Mouse (Mus musculus): ENCODE measurements around the gene Gadd45gip1.

The Gadd45gip1 gene

DNA sequence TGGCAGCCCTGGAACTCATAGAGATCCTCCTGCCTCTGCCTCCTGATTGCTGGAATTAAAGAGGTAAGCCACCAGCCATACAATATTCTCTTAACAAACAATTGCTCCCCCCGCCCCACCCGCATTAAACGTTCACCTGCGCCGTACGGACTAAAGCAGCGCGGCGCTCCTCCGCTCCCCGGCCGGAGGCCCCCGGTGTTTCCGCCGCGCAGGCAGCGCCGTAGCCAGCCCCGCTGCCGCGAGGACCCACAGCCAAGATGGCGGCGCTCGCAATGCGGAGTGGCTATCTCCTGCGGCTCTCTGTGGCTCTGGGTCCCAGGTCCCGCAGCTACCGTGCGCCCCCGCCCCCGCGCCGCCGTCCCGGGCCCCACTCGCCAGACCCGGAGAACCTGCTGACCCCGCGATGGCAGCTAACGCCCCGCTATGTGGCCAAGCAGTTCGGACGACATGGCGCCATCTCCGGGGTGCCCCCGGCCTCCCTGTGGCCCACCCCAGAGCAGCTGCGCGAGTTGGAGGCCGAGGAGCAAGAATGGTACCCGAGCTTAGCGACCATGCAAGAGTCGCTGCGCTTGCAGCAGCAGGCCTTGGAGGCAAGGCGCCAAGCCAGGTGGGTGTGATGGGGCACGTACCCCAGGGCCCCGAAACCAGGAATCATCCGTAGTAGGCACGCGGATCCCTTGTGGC lies 854 bp downstream of the Gadd45gip1 start:
- peak; percentile 73 for DNase-seq (ENCODE audit: low read depth, low spot score)

DNA sequence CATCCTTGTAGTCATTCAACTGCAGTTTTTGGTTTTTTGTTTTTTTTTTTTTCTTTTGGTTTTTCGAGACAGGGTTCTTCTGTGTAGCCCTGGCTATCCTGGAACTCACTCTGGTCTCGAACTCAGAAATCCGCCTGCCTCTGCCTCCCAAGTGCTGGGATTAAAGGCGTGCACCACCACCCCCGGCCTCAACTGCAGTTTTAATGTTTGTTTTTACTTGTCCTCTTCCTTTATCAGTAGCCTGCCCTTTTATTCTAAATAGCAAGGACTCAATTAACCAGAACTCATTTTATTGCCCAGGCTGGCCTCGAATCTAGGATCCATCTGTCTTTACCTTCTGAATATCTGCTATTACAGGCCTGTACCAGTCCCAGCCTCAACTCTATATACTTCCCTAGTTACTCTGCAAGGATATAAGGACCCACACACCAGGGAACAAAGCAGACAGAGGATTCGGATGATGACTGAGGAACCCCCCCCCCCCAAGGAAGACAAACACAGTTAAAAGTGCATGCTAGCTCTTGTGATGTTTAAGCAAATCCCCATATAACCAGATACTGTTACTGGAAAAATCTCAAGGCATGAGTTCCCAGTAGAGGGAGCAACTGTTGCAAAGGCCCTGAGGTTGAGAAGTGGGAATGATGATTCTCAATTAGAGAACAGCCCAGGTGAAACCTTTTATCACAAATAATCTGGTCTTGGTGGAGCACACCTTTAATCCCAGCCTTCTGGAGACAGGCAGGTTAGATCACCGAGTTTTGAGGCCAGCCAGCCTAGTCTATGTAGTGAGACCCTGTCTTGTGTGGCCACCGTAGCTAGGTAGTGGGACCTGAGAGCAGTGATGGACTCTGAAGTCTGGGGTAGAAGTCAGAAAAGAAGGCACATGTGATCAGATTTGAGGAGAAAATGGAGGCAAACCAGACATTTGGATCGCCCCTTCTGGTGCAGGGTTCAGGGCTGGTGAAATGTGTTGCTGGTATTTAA lies 1.7 kb downstream of the Gadd45gip1 start:
- no peak for DNase-seq (ENCODE audit: low read depth, low spot score)

DNA sequence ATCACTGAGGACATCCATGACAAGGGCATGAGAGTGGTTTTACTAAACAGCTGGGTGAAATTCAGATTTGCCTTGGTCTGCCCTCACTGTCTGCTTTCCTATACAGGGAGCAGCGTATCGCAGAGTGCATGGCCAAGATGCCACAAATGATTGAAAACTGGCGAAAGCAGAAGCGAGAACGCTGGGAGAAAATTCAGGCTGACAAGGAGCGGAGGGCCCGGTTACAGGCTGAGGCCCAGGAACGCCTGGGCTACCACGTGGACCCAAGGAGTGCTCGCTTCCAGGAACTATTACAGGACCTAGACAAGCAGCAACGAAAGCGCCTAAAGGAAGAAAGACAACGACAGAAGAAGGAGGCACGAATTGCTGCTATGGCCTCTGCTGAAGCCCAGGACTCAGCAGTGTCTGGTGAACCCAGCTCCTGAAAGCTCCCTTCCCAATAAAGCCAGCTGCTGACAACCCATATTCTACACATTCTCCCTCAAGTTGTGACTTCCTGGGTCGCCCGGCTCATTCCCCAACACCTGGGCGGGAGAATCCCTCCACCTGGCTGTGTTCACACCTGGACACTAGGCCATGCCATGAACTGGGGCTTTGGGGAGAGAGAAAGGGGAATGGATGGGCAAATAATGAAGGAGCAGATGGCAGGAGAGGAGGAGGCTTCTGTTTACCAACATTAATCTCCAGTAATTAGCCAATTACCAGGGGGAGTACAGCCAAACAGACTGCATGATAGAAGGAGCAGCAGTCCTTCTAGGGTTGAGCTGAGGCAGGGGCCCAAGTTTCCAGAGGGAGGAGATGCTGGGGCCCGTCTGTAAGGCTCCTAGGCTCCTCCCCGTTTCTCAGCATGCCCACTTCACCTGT lies 2.9 kb downstream of the Gadd45gip1 start:
- DNase-seq (ENCODE audit: low read depth, low spot score): no peak

DNA sequence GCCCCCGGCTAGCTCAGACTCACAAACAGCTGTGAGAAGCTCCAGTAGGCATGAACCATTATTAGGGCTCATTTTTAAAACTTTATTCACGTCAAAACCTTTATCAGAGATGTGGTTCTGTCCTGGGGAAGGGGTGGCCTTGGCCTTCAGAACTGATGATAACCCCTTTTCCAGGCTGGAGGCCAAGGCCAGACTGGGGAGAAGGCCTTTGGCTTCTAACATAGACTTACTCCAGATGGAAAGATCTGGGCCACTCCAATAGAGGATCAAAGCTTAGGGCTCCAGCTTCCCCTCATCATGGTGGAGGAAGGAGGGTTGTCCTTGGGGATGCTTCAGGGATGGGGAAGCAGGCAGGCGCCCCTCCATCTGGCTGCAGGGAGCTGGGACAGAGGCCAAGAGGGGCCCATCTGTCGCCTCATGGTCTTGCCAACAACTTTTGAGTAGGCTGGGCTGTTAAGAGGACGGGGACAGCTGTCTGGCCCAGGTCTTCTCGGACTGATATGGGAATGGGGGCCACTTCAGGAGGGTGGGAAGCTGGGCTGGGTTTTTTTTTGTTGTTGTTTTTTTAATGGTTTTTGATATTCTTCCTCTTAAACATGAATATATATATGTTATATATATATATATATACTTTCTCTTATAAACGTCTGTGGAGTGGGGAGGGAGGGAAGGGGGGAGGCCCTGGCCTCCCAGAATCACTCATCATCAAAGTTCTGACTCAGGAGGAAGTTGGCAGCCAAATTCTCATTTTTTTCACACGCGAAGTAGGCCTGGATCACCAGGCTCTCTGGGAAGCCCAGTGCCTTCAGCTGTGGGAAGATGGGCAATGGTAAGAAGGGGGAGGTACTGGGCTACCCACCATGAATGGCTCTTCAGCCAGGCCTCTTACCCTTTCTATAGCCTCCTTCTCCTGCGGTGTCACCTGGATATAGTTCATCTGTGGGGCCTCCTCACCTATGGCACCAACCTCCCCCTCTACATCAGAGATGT lies 3.8 kb downstream of the Gadd45gip1 start:
- no peak for DNase-seq (ENCODE audit: low read depth, low spot score)

DNA sequence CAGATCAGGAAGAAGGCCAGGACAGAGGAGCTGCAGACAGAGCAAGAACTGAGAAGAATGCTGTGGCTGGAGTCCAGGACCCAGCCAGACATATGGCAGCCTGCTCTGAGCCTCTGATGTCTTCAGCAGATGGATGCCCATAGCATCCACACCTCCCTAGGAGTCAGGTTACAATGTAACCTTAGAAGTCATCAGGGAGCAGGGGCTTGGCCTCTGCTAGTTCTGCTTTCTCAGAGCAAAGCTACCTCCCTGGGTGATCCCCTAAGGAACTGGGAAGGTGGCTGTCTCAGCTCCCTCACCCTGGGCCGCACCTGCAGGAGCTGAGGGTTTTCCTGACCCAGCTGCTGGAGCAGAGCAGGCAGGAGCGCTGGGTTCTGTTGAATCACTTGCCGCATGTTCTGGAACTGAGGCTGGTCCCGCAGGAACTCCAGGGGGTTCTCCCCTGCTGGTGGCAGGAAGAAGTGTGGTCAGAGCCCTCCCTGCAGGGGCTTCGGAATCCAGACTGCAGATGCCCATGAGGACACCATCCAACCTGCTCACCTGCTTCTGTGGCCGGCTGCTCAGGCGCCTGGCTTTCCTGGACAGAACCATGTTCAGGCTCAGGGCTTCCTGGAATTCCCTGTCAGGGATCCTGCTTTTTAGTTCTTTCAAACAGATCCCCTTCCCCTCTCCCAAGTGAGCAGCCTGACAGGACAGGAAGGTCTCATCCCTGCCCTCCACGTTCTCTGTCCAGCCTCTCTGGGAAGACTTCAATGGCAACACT lies 6.0 kb downstream of the Gadd45gip1 start:
- DNase-seq (ENCODE audit: low read depth, low spot score): peak; percentile 76

DNA sequence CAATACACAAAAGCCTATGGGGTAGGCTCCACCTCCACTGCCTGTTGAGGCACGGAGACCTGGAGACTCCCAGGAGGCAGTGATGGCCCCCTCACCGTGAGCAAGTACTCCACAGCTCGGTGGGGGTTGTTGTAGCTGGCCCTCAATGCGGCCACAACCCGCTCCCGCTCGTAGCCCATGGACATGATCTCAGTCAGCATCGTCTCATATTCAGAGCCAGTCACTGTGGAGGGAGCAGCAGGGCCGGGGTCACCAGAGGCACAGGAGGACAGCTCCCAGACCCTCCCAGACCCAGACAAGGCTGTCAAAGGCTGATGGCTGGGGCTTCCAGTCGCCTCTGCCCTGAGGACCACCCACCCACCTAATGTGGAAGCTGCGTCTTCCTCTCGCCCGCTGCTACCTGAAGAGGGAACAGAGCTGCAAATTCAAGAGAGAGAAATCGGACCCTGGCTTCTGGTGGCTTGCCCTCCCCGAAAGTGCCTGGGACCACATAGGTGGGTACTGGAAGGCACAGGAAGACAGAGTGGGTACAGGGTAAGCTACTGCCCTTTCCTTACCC lies 6.7 kb downstream of the Gadd45gip1 start:
- DNase-seq (ENCODE audit: low read depth, low spot score): no peak

DNA sequence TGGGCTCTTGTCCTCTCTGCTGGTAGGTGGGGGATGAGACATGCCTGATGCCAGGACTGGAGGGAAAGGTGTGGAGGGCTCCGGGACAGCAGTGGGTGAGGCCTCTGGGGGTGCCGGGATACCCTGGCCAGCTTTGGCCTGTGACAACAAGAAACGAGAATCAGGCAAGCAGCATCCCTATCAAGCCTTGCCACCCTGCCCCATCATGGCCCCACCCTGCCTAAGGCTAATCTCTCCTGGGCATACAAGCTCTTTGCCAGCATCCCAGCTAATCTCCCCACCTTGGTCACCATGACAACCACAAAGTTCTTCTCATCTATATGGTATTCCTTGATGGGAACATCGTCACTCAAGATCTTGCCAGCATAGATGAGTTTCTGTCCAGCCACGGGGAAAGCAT lies 7.2 kb downstream of the Gadd45gip1 start:
- DNase-seq (ENCODE audit: low read depth, low spot score): no peak

DNA sequence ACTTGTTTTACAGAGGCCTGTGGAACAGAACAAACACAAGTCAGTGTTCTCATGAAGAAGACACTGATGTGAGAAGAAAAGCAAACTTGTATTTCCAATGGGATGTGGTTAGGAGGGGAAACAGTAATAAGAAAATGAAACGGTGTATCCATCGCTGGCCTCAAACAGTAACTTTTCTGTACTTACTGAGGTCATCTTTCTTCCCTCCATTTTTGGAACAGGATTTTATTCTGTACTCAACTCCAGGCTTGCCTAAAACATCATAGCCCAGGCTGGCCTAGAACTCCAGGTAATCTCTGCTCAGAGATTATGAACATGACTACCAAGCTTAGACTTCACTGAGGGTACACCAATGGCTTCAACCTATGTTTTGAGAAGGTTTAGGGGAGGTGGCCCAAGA lies 8.1 kb downstream of the Gadd45gip1 start:
- no peak for DNase-seq (ENCODE audit: low read depth, low spot score)

DNA sequence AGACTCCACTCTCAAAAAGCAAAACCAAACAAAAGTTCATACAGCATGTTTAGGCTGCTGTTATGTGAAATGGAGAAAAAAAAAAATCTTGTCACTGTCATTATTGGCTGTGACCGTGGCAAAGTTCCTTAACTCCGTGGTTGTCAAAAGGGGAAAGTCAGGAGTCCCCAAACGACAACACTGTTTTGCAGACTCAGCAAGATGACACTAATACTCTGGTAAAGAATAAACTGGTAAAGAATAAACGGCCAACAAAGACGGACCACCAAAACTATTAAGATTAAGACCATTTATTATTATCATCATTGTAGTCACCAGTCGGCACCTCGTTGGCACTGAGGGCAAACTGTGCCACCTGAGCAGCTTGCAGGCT lies 8.5 kb downstream of the Gadd45gip1 start:
- DNase-seq (ENCODE audit: low read depth, low spot score): no peak

DNA sequence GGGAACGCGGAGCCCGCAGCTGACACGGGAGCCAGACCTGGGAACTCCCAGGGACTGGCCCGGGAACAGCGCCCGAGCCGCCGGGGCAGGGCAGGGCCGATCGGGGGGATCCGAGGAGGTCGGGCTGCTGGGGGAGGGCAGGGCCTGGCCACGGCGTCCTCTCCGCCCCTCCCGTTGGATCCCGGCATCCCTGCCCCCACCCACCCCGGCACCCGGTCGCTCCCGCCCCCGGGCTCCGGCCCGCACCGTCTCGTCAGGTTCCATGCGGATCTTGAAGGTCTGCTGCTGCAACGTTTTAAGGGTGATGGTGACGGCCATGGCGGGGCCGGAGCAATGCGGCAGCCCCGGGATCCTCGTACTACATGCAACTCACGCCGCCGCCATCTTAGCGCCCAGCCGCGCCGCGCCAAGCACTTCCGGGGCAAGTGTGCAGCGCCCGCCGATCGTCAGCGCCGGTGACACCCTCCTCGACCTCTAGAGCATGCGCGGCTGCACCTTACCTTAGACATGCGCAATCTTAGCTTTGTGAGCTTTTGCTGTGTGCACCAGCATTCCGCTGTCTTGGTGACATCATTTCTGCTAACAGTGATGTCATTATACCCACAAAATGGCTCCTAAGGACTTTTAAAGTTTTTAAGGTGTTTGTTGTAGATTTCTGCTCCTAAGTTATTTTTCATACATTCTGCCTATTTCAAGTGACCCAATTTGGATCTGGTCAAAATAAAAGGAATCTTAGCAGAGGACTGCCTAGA lies 9.1 kb downstream of the Gadd45gip1 start, which contains the start of gene Rad23a:
TSS of gene Rad23a (minus strand) at position 418 of the 752 bp plus-strand sequence.
- peak; percentile 96 for DNase-seq (ENCODE audit: low read depth, low spot score)

DNA sequence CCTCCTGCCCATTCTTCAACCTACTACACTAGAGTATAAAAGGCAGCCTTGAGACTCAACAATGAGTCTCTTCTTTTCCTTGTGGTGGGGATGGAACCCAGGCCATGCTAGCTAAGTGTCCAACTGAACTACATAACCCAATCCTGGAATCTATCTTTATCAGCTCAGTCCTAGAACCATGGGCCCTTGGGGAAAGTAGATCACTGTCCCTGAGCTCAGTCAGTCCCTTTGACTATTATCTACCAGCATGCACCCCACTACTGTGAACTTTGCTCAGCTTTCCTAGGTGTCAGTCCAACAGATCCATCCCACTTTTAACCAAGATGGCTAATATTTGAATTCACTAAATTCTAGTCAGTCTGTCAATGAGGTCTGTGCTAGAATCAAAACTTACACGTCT lies 10.2 kb downstream of the Gadd45gip1 start:
- no peak for DNase-seq (ENCODE audit: low read depth, low spot score)

DNA sequence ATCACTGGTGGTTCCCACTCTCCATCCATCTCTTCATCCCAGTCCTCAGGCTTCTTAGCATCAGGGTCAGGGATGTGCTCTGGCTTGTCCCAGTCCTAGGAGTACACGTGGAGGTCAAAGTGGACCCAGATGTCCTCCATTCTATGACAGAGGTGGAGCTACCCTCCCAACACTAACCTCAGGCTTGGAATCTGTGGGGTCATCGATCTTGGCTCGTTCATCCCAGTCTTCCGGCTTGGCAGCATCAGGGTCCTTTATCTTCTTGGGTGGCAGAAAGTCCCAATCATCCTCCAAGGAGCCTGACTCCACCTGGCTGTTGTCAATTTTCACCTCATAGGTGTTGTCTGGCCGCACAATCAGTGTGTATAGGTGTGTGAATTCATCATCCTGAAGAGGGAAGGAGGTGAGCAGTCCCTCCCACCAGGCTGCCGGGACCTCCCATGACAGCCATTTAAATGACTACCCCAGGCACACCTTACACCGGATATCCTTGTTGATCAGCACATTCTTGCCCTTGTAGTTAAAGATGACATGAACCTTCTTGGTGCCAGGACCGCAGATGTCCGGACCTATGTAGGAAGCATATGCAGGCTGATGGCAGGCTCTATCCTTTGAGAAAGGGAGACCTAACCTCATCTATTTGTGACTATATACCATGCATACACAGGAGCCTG lies 13.2 kb downstream of the Gadd45gip1 start:
- DNase-seq (ENCODE audit: low read depth, low spot score): no peak

DNA sequence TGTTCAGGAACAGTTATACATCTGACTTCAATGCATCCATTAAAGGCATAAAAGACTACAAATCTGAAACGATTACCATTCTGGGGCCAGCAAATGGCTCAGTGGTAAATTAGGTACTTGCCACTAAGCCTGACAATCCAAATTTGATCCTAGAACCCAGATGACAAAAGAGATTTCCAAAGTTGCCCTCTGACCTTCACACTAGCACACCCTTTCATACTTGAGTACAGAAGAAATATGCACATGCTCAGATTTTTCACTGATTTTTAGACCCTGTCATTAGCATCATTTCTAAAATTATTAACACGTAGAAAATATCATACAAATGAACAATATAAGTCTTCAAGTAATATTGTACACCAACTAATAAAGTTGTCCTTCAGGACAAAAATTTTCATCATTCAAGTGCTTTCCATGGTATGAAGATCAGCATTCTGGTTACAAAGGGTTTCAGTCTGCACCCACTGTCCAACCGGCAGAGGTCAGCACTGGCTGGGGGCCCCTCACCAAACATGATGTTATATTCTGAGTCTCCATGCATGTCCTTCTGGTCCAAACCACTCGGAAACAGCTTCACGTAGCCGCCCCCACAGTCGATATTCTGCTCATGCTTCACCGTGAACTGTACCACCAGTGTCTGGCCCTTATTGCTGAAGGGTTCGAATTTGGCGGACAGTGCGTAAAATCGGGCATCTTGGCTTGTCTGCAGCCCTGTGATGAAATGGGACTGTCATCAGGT lies 14.2 kb downstream of the Gadd45gip1 start:
- DNase-seq (ENCODE audit: low read depth, low spot score): no peak

DNA sequence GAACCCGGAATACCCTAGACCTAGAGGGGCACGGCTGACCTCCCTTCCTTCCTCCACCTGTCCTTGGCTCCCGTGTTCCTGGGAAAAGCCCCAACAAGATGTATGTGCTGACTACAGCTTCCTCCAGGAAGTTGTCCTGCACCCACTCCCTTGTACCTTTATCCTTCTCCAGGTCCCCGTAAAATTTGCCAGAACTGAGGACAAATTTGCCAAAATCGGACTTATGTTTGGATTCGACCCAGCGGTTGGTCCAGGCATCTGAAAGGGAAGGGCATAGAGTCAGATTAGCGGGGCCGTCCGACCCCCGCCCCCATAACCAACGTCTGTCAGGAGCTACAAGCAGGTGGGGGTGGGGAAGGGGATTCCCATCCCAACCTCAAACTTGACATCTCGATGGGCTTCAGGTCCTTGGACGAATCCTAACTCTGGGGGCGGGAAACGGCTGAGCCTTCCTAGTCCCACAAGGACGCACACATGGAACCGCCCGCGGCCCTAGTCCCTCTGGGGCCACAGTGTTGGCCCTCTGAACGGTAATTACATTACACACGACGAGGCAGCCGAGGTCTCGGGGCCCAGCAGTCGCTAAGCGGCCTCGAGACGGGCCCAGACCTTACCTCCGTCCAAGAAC lies 14.9 kb downstream of the Gadd45gip1 start:
- no peak for DNase-seq (ENCODE audit: low read depth, low spot score)

DNA sequence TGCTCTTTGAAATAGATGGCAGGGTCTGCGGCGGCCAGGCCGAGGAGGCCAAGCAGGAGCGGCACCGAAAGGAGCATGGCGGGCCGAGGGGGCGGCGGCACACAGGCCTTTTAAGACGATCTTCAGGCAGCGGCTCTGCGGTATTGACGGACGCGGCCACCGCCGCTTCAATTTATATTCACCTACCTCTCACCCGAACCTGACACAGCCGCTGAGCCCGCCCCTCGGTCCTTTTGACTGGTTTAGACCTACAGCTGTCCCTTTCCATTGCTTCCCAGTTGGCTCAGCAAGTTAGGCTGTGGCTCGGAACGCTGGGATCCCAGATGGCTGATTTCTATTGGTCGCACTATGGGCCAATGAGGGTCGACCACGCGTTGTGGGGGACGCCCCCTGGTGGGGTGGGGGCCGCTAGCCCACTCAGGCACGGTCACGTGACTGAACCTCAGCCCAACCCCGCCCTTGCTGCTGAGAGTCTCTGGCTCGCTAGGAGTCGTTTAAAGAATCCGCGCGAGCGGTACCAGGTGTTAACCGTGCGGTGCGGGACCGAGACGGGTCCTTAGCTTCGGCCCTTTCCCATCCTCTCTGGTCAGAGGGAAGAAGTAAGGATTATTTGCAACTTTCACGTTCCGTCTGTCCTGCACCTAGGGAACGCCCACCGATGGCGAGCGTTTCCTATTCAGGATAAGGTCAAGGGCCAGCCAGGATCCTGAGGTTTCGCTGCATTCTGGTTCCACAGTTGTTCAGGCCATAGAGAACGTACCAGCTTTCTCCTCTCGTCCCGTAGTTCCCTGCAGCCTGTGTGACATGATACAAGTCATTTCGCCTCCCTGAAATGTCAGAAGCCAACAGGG lies 15.6 kb downstream of the Gadd45gip1 start, which contains the start of gene Calr:
TSS of gene Calr (minus strand) at position 213 of the 851 bp plus-strand sequence.
- peak; percentile 100 for DNase-seq (ENCODE audit: low read depth, low spot score)

Measured in forelimb bud, embryonic 11.5 days (tissue).